Mouse (Mus musculus) large intestine, adult 2 months (tissue): Measurements from ENCODE around the gene Rpp30. TPM values are rescaled to one million over a fixed set of nuclear protein-coding genes. Genes with fewer than 3 reads are reported as not detected.

Source experiments
- DNase-seq: peaks from one replicate; pipeline ENCODE4 v3.0.0-alpha.2; 2012; ENCODE audit warnings: low read depth, low spot score
- WGBS: fragments of 180-500 bp; shearing (Covaris S2); methylation state at CpG from one replicate; pipeline ENCODE4 v1.1.7; 2018; 5-methylcytosine and 5-hydroxymethylcytosine counted together
- polyA plus RNA-seq: library from polyadenylated mRNA; depleted of rRNA; stranded (reverse); fragments of >200 nt; gene quantifications from 2 replicates; pipeline ENCODE4 v1.2.3, GENCODE M21; 2012; rRNA removed

The Rpp30 gene
- polyA plus RNA-seq, 1 experiment = 3.6 TPM

DNA sequence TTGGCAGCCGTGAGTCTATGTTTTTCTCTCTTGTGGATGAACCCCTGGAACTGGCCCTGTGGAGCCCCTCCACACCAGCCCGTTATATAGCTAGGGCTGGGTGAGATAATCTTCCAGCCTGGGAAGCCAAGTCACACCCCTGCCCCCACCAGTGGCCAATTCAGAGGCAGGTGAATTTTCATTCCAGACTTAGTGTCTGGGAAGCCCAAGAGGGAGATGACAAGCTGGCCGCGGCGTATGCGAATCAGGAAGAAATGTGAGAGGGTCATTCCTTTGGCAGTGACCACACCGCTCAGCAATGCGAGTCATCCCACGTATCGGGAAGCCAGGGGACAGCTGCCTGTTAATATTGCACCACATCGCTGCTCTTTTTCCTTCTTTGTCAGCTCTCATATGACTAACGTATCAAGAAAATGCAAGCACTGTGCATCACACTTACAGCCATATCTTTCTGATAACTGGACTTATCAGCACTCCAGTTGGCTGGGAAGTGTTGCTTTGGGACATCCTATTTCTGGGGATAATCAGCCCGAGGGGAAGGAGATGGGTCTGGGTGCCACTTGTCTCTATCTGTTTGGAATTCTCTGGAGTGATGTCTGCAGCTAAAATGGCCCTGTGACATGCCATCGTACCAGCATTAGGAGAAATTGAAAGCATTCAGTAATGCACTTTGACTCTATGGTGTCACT is 36.4 kb downstream of the Rpp30 start, which contains the start of gene Ankrd1:
Ankrd1 (minus strand) TSS at position 317 of the 689 bp plus-strand sequence.
- 47% methylated on average over 14 of the region's 14 CpGs for WGBS

GRCm38 (mm10) chr19:36124203-36124602 is 40.7 kb downstream of the Rpp30 start:
- DNase-seq = no peak
- WGBS = 61% methylated on average over 1 of the region's 1 CpGs

More for the DNA sequence above, 36.4 kb downstream of the Rpp30 start, which contains the start of gene Ankrd1:
- DNase-seq = no peak

GRCm38 (mm10) chr19:36128440-36128839 is 44.9 kb downstream of the Rpp30 start:
- WGBS = 97% methylated on average over 3 of the region's 3 CpGs

DNA sequence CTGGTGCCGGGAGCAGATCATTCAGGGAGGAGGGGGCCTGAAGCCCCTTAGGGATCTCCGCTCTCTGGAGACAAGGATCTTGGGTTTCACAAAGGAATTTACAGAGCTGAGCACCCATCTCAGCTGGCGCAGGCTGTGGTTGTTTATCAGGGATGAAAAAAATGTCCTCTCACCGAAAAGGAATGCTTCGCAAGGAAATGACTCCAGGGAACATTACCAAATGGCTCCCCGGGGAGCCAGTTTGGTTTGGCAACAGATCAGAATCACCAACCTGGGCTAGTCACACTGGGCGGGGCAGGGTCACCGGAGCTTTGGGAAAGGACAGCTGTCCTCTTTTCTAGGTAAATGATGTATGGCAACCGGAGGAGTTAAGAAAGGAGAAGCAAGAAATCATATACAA is 45.7 kb downstream of the Rpp30 start:
- 7% methylated on average over 9 of the region's 9 CpGs for WGBS
- peak; percentile 2 for DNase-seq

More at GRCm38 (mm10) chr19:36128440-36128839, 44.9 kb downstream of the Rpp30 start:
- no peak for DNase-seq

DNA sequence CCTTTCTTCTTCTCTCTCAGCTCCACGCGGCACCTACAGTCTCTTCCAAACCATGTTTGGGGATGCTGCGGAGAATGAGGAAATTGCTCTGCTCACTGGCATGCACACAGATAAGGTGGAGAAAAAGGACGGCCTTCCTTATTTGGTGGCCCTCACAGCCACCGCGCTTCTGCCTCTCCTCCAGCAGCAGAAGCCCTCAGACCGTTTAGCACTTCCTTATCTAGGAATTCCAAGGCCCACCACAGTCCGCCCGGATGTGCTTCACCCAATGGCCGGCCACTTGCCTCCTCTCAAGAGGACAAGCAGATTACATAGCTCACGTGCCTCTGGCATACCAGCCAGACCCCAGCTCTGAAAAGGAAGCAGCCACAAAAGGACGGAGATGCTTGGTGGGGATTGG is 46.1 kb downstream of the Rpp30 start:
- WGBS = 11% methylated on average over 12 of the region's 12 CpGs
- no peak for DNase-seq

DNA sequence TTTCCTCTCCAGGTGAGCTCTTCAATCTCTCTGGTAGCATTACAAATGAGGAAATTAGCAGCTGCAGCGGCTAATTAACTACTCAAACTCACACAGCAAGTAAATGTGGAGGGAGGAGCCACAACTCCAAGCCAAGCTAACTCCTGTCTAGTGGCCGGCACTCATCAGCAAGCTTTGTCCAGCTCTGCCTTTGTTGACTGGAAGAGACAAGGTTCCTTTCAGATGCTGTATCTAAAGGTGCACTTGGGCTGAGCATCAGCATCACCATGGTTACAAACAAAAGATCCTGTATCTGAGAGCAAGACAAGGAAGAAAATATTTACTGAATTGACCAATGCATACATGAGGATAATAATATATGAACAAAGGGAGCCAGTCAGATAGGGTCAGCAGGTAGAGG is 46.7 kb downstream of the Rpp30 start:
- 48% methylated on average over 2 of the region's 2 CpGs for WGBS
- DNase-seq = no peak

- DNase-seq = no peak
- WGBS = 29% methylated on average over 6 of the region's 6 CpGs
Observed at GRCm38 (mm10) chr19:36131990-36132389, 48.5 kb downstream of the Rpp30 start.

GRCm38 (mm10) chr19:36133064-36133463 is 49.5 kb downstream of the Rpp30 start:
- 52% methylated on average over 6 of the region's 6 CpGs for WGBS
- DNase-seq = no peak

GRCm38 (mm10) chr19:36133731-36134130 is 50.2 kb downstream of the Rpp30 start:
- DNase-seq = no peak
- 47% methylated on average over 5 of the region's 5 CpGs for WGBS

GRCm38 (mm10) chr19:36143571-36143970 is 60.1 kb downstream of the Rpp30 start:
- DNase-seq = no peak
- 96% methylated on average over 2 of the region's 2 CpGs for WGBS

GRCm38 (mm10) chr19:36148578-36148977 is 65.1 kb downstream of the Rpp30 start:
- WGBS = 94% methylated on average over 6 of the region's 6 CpGs
- DNase-seq = no peak

DNA sequence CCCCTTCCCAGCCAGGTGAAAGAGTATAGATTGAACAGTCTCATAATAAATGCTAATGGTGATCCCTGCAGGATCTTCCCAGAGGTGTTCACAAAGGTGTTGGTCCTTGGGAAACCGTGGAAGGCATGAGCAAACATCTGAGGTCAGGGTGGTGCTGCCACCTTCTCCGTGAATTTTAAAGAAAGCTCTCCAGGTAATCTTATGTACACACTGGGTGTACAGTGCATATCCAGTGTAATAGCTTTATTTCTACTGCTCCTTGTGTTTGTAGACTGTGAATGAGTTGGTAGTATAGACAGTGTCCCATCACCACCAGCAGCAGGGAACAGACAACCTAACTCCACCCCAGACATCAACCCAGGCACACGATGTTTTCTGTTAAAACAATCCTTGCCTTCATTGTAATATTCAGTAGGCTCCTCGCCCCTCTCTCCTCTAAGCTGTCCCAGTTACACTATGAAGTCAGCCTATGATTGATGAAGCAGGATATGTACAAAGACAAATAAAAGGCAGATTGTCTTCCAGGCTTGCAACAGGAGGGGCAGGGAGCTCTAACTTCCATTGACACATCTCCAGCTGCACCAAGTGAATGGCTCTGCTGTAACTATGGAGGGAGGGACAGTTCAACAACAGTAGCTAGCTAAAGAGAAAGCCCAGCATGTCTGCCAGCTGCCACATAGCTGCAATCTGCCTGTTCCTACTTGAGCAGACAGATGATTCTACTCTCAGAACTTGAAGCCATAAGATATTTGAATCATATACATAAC is 66.9 kb downstream of the Rpp30 start:
- no peak for DNase-seq
- 24% methylated on average over 4 of the region's 4 CpGs for WGBS

Other genes starting within 250 kb of the Rpp30 start
- gene Htr7, start 26.2 kb upstream of the Rpp30 start, polyA plus RNA-seq = 0.31 and 0.43 TPM in 2 replicates
- gene Ankrd1, start 36.4 kb downstream of the Rpp30 start, polyA plus RNA-seq = 0.08 and 0.11 TPM in 2 replicates